Mouse (Mus musculus) G1E (cell line): Measurements from ENCODE around the gene Ptpn18.

Experiments
- CTCF ChIP-seq: IDR thresholded peaks from 2 replicates; pipeline ENCODE4 v1.5.1; 2012; ENCODE audit warnings: low read depth, low read length, inconsistent platforms, mixed read lengths
- GATA1 ChIP-seq: IDR thresholded peaks from 2 replicates; pipeline ENCODE4 v1.6.1; 2012; ENCODE audit warnings: borderline replicate concordance, low read length, inconsistent platforms, mixed read lengths
- TAL1 ChIP-seq: conservative IDR thresholded peaks from 2 replicates; pipeline ENCODE4 v1.6.1; 2012; ENCODE audit warnings: low read depth, low read length, inconsistent platforms, mixed read lengths

DNA sequence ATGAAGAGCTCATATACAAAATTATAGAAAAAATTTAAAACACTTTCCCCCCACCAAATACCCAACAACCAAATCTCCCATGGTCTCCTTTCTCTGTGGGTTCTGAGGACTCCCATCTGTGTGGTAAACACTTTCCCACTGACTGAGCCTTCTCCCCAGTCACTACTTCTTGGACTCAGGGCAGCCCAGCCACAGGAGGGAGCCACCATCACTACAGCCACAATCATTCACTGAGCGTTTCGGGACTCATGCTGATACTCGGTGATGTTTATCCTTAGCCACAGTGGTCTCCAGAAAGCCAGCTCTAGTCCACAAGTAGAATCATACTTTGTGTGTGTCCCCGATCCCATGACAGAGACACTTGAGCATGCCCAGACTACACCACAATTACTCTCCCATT, 53.5 kb downstream of the Ptpn18 start:
- TF ChIP-seq CTCF, result no peak
- TF ChIP-seq GATA1, result no peak
- TF ChIP-seq TAL1, result no peak
